27 mouse cellular contexts compared by ENCODE assay signal in the genomic region with DNA sequence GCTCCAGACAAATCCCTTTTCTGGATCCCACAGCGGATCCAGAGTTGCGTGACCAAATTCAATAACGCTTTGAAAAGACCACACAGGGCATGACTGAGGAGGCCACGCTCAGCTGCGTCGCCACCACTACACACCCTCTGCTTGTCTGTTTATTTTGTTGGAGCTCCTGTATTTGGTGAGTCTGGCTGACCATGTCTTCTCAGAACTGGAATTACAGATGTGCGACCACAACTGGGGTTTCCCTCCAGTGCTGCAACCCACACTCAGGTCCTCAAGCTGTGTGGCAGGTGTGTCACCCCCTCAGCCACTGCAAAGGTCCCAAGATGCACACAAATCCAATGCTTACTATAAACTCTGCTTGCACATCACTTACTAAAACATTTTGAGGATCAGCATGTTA.
"Had no signal": no experiment of that assay in that cellular context is flagged by ENCODE, and none has a peak within 500 bp of the region (broad histone marks: within the 10 kb centered on the region; RNA-seq: fewer than 3 reads in every experiment).

No protein-coding gene starts in this region.

- H3K4me3 ChIP-seq: embryonic facial prominence, embryonic 10.5 days; embryonic facial prominence, embryonic 12.5 days; embryonic facial prominence, embryonic 13.5 days; embryonic facial prominence, embryonic 15.5 days; erythroblast, embryonic 14.5 days; forebrain, embryonic 10.5 days; forebrain, embryonic 12.5 days; forebrain, embryonic 15.5 days; gastrocnemius, adult 2 months; heart, adult 2 months; heart, embryonic 10.5 days had no signal

- H3K9ac ChIP-seq: embryonic facial prominence, embryonic 12.5 days; embryonic facial prominence, embryonic 13.5 days; embryonic facial prominence, embryonic 15.5 days; forebrain, embryonic 12.5 days; forebrain, embryonic 15.5 days; forebrain, postnatal 0 days had no signal

- ATAC-seq: forebrain, embryonic 14.5 days; forebrain, embryonic 15.5 days; forebrain, embryonic 16.5 days; forebrain, postnatal 0 days had no signal

- H3K4me1 ChIP-seq: embryonic facial prominence, embryonic 10.5 days; embryonic facial prominence, embryonic 12.5 days; embryonic facial prominence, embryonic 13.5 days; embryonic facial prominence, embryonic 15.5 days; forebrain, embryonic 12.5 days; forebrain, embryonic 15.5 days had no signal

- H3K27ac ChIP-seq: embryonic facial prominence, embryonic 10.5 days; embryonic facial prominence, embryonic 12.5 days; embryonic facial prominence, embryonic 13.5 days; embryonic facial prominence, embryonic 15.5 days; forebrain, embryonic 10.5 days; forebrain, embryonic 12.5 days; forebrain, embryonic 15.5 days; gastrocnemius, adult 2 months; heart, adult 2 months; heart, embryonic 10.5 days had no signal

- H3K4me2 ChIP-seq: embryonic facial prominence, embryonic 12.5 days; embryonic facial prominence, embryonic 13.5 days; embryonic facial prominence, embryonic 15.5 days; forebrain, embryonic 12.5 days; forebrain, embryonic 15.5 days had no signal

- H3K36me3 ChIP-seq: embryonic facial prominence, embryonic 12.5 days; embryonic facial prominence, embryonic 15.5 days; forebrain, embryonic 10.5 days; forebrain, embryonic 12.5 days; forebrain, embryonic 15.5 days; heart, embryonic 10.5 days had no signal

- H3K27me3 ChIP-seq: embryonic facial prominence, embryonic 12.5 days; embryonic facial prominence, embryonic 13.5 days; embryonic facial prominence, embryonic 15.5 days; forebrain, embryonic 12.5 days; forebrain, embryonic 15.5 days had no signal

- H3K9me3 ChIP-seq: embryonic facial prominence, embryonic 10.5 days; embryonic facial prominence, embryonic 12.5 days; embryonic facial prominence, embryonic 13.5 days; embryonic facial prominence, embryonic 15.5 days; forebrain, embryonic 10.5 days; forebrain, embryonic 12.5 days; forebrain, embryonic 15.5 days; heart, embryonic 10.5 days had no signal

- DNase-seq: cerebellum, adult 9-10 months; cerebellum, adult 9-11 months; cerebellum, postnatal 10 days; cerebellum, postnatal 14 days; cerebellum, postnatal 25 days; cerebellum, postnatal 36 days; embryo, embryonic 11 days; forebrain, postnatal 0 days; gastrocnemius, adult 2 months; gastrocnemius, postnatal 10 days; gastrocnemius, postnatal 14 days; gastrocnemius, postnatal 25 days; gastrocnemius, postnatal 36 days; heart, adult 11 months; heart, adult 18-20 months; heart, adult 2 months had no signal
